Mouse (Mus musculus) hindlimb bud, embryonic 11.5 days (tissue): ENCODE measurements around the gene Fam173a.
"Not testable (repeated sequence)": the region's sequence is repeated elsewhere in the genome, so short reads cannot be mapped to it uniquely, and the experiment has no call there.

Source experiments
- DNase-seq: peaks from one replicate; pipeline ENCODE4 v3.0.0-alpha.2; 2012; ENCODE audit warnings: low read depth, low spot score; ENCODE audit errors: extremely low spot score

Fam173a gene

DNA sequence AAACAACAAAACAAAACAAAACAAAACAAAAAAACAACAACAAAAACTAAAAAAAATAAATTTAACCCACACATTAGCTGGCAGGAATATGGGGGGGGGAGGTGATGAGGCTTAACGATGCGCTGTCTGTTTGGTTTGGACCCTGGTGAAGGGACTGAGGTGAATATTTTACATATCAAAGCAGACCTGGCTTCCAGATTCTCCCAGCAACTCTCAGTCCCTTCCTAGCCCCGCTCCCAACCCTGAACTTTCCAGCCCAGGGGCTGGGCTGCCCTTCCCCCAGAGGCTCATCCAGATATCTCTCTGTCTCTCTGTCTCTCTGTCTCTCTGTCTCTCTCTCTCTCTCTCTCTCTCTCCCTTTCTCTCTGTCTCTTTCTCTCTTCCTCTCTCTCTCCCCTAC is 30.1 kb downstream of the Fam173a start:
- DNase-seq: no peak

DNA sequence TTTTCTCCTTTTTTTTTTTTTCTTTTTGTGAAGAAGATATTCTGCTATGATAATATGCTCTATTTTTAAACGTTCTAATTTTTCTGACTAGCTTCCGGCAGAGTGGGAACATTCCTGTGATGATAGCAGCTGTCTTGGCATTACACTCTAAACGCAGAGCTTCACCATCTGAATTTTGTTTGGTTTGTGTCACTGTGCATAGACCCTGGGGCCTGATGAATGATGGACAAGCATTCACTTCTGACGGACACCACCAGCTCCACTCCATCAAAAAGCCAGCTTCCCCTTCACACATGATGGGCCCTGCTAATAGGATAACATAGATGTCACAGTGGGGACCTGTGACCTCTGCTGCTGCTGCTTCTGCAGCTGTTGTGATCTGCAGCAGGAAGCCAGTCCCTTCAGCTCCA is 31.1 kb downstream of the Fam173a start:
- DNase-seq: no peak

- no peak for DNase-seq
Observed at GRCm38 (mm10) chr17:25760148-25760547, 32.6 kb downstream of the Fam173a start.

DNA sequence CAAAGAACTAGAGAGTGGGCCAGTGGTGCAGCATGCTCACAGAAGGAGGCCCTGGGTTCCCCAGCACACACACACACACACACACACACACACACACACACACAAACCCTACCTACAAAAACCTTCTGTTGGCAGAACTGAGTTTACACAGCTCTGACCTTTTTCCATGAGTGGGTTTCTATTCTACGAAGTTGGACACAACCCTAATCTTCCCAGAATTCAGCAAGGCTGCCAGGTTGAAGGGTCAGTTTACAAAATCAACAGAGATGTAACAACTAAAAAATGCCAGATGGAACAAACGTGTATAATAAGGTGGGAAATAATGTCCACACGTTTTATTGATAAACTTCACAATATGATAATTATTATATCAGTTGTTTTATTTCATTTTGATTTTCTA is 35.0 kb downstream of the Fam173a start:
- no peak for DNase-seq

DNA sequence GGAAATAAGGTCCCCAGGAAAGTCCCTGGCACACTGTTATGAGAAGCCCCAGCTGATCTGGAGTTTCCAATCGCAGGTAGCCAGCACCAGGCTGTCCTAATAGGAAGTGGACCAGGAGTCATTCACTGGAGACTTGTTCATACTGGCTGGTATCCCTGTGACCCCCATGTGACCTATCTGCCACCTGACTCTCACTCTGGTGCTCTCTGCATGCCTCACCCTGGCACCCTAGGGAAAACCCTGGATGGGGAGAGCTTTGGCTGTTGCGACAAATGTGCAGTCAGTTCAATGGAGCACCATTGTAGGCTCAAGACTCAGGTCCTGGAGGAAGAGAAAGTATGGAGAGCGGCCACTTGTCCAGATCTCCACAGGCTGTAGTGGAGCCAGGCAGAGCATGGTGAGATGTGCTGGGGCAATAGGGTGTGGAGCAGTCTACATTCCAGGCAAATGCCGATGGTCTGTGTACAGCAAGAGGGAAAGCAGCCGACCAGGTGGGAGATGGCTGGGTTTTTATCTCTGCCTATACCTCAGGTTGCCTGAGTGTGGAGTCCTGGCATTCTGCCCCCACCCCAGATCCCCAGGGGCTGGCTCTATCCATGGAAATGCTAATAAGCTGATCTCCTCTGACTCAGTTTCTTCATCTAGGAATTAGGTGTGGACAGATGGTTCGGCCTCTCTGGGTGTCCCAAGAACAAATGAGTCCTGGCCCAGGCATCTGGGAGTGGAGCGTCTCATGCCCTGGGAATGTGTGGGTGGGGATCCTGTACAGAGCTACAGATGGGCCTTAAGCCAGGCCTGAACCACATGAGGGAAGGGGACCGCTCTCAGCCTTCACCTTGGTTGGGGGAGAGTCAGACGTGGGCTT is 36.1 kb downstream of the Fam173a start:
- DNase-seq: no peak

GRCm38 (mm10) chr17:25755627-25756377 is 36.9 kb downstream of the Fam173a start:
- DNase-seq: no peak

- no peak for DNase-seq
Observed at GRCm38 (mm10) chr17:25755086-25755485, 37.6 kb downstream of the Fam173a start.

- no peak for DNase-seq
Observed at GRCm38 (mm10) chr17:25754241-25754640, 38.5 kb downstream of the Fam173a start, which contains the start of gene Msln. TSS of gene Msln (minus strand) at chr17:25754378.

DNA sequence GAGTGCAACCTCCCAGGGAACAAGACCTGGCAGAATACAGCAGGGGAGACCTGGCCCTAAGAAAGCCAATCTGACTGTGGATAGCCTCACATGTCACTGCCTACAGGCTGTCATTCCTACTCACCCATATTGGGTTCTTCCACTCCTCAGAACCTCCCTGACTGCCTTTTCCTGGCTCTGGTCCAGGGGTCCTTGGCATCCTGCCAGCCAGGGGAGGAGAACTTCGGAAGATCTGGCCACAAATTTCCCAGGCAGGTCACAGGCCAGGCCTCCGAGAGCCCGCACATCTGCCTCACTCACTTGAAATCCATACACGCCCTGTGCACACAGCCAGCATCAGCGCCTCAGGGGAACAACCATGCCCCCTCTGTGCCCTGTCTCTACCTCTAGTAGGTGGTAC is 41.3 kb downstream of the Fam173a start:
- no peak for DNase-seq

DNA sequence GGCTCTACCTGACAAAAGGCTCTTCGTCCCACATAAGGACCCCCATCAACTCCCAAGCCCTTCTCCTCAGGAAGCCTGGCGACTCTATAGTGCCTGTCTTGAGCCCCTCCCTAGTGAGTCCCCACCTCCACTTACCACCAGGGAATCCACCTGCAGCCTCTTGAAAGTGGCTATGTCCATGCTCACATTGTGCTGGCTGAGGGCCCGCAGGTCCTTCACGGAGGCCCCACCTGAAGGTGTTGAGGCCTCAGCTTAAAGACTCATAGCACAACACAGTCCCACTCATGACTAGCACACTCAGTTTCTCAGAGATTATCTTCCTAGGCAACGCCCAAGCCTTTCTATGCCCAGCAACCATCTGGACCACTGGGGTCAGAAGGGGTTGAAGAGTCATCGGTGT is 43.4 kb downstream of the Fam173a start:
- DNase-seq: no peak

DNA sequence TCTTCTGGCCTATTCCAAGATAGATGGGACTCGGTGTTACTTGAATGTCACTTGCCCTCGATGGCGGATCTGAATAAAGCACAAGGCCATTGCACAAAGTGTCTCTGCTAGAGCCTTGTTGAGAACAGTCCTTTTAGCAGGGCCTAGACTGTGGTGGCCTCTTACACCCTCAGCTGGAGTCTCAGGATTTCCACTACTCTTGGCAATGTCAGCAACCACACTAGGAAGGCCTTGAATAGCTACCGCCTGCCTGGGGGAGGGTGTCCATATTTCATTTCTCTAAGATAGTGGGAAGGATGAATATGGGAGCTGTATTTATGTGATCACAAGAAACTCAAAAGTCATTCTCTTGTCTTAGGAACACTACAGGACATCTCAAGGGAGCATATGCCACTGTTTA is 44.5 kb downstream of the Fam173a start:
- DNase-seq: no peak

DNA sequence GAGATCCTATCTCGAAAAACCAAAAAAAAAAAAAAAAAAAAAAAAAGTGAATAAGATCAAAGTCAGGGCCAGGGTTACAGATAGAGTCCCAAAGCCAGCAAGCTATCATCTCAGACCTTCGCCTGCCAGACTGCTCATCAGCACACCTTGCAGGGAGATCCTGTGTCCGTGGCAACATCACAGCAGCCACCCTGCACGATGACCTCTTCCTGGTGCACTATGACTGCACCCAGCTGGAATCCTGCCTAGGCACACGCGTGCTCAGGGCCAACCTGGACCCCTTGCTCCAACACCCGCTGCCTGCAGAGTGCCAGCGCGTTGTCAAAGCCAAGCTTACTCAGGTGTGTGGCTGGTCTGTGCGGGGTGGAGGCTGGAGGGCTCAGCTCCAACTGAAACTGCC is 48.4 kb downstream of the Fam173a start:
- no peak for DNase-seq

- no peak for DNase-seq
Observed at GRCm38 (mm10) chr17:25743831-25744230, 48.9 kb downstream of the Fam173a start.

GRCm38 (mm10) chr17:25741471-25741870 is 51.2 kb downstream of the Fam173a start:
- not testable (repeated sequence) for DNase-seq
